Mouse (Mus musculus): ENCODE results near the gene Tmem8b.

DNA sequence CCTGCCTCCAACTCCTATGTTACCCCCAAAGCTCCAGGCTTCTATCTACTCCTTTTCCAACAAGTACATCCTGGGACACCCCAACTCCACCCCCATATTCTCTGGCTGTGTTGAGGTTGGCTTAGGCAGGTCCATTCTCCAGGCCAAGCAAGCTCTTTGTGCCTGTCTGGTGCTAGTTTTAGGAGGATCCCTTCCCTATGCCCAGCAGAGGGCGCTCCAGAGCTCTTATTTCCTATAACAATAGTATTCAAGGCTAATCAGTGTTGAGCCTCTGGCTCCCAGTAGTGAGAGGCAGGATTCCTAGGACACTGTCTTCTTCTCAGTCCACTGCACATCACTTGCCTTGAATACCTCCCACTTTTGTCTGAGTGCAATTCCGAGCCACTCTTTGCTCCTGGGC is 3.3 kb downstream of the Tmem8b start:
- no peak for TF ChIP-seq HCFC1 (IDR thresholded peaks at IDR 0.05; ENCODE audit: borderline replicate concordance, insufficient read depth, low read length)
- TF ChIP-seq ZNF384 (IDR thresholded peaks at IDR 0.05; ENCODE audit: low read depth, low read length) = no peak
- no peak for TF ChIP-seq ZC3H11A (IDR thresholded peaks at IDR 0.05; ENCODE audit: borderline replicate concordance, low read depth, low read length)
- TF ChIP-seq MAFK (IDR thresholded peaks at IDR 0.05; ENCODE audit: insufficient read depth, low read depth, low read length) = no peak
- TF ChIP-seq CHD2 (IDR thresholded peaks at IDR 0.05; ENCODE audit: low read depth, low read length) = no peak

All from ES-E14 (cell line).